Mouse (Mus musculus): ENCODE measurements around the gene Aqp2. TPM values are rescaled to one million over a fixed set of nuclear protein-coding genes. Genes with fewer than 3 reads are reported as not detected.

The Aqp2 gene
- polyA plus RNA-seq, 1 experiment = not detected

- no peak overlapping the region for H3K4me3 ChIP-seq (replicated peaks; ENCODE audit: control insufficient read depth, low read depth, low read length)
- H3K27ac ChIP-seq (ENCODE audit: control insufficient read depth, insufficient read depth, low read depth, low read length, poor library complexity) = no peak overlapping the region
- WGBS = 52% methylated on average over 2 of the region's 2 CpGs
- TF ChIP-seq CTCF (IDR thresholded peaks at IDR 0.05; ENCODE audit: control insufficient read depth, insufficient read depth, low read length) (no peak), POLR2A (IDR thresholded peaks at IDR 0.05; ENCODE audit: borderline replicate concordance, control insufficient read depth, low read depth, low read length) (no peak)
- H3K4me1 ChIP-seq (ENCODE audit: control insufficient read depth, insufficient read depth, low read length) = no peaks in the 10 kb centered on the region
These were observed 29.0 kb upstream of the Aqp2 start for GRCm38 (mm10) chr15:99549901-99550300.

GRCm38 (mm10) chr15:99553767-99554166 is 25.1 kb upstream of the Aqp2 start:
- 80% methylated on average over 6 of the region's 6 CpGs for WGBS
- TF ChIP-seq CTCF (IDR thresholded peaks at IDR 0.05; ENCODE audit: control insufficient read depth, insufficient read depth, low read length) (no peak), POLR2A (IDR thresholded peaks at IDR 0.05; ENCODE audit: borderline replicate concordance, control insufficient read depth, low read depth, low read length) (no peak)
- no peaks in the 10 kb centered on the region for H3K4me1 ChIP-seq (ENCODE audit: control insufficient read depth, insufficient read depth, low read length)
- no peak overlapping the region for H3K27ac ChIP-seq (ENCODE audit: control insufficient read depth, insufficient read depth, low read depth, low read length, poor library complexity)
- no peak overlapping the region for H3K4me3 ChIP-seq (replicated peaks; ENCODE audit: control insufficient read depth, low read depth, low read length)

GRCm38 (mm10) chr15:99558947-99559346 is 19.9 kb upstream of the Aqp2 start:
- TF ChIP-seq POLR2A (IDR thresholded peaks at IDR 0.05; ENCODE audit: borderline replicate concordance, control insufficient read depth, low read depth, low read length) = no peak
- Histone ChIP-seq H3K27ac (ENCODE audit: control insufficient read depth, insufficient read depth, low read depth, low read length, poor library complexity) (no peak overlapping the region), H3K4me1 (ENCODE audit: control insufficient read depth, insufficient read depth, low read length) (no peaks in the 10 kb centered on the region), H3K4me3 (replicated peaks; ENCODE audit: control insufficient read depth, low read depth, low read length) (no peak overlapping the region)
- WGBS = 67% methylated on average over 1 of the region's 1 CpGs

GRCm38 (mm10) chr15:99560246-99560645 is 18.6 kb upstream of the Aqp2 start:
- 74% methylated on average over 10 of the region's 10 CpGs for WGBS
- no peak for TF ChIP-seq CTCF (IDR thresholded peaks at IDR 0.05; ENCODE audit: control insufficient read depth, insufficient read depth, low read length)
- no peak for TF ChIP-seq POLR2A (IDR thresholded peaks at IDR 0.05; ENCODE audit: borderline replicate concordance, control insufficient read depth, low read depth, low read length)
- no peak overlapping the region for H3K27ac ChIP-seq (ENCODE audit: control insufficient read depth, insufficient read depth, low read depth, low read length, poor library complexity)
- no peak overlapping the region for H3K4me3 ChIP-seq (replicated peaks; ENCODE audit: control insufficient read depth, low read depth, low read length)
- no peaks in the 10 kb centered on the region for H3K4me1 ChIP-seq (ENCODE audit: control insufficient read depth, insufficient read depth, low read length)

GRCm38 (mm10) chr15:99567371-99567770 is 11.5 kb upstream of the Aqp2 start:
- TF ChIP-seq POLR2A (IDR thresholded peaks at IDR 0.05; ENCODE audit: borderline replicate concordance, control insufficient read depth, low read depth, low read length) = no peak
- no peak for TF ChIP-seq CTCF (IDR thresholded peaks at IDR 0.05; ENCODE audit: control insufficient read depth, insufficient read depth, low read length)
- 82% methylated on average over 4 of the region's 4 CpGs for WGBS
- no peak overlapping the region for H3K27ac ChIP-seq (ENCODE audit: control insufficient read depth, insufficient read depth, low read depth, low read length, poor library complexity)
- no peaks in the 10 kb centered on the region for H3K4me1 ChIP-seq (ENCODE audit: control insufficient read depth, insufficient read depth, low read length)
- no peak overlapping the region for H3K4me3 ChIP-seq (replicated peaks; ENCODE audit: control insufficient read depth, low read depth, low read length)

GRCm38 (mm10) chr15:99568682-99569081 is 10.2 kb upstream of the Aqp2 start:
- H3K4me1 ChIP-seq (ENCODE audit: control insufficient read depth, insufficient read depth, low read length) = no peaks in the 10 kb centered on the region
- no peak overlapping the region for H3K4me3 ChIP-seq (replicated peaks; ENCODE audit: control insufficient read depth, low read depth, low read length)
- no peak overlapping the region for H3K27ac ChIP-seq (ENCODE audit: control insufficient read depth, insufficient read depth, low read depth, low read length, poor library complexity)
- 70% methylated on average over 6 of the region's 6 CpGs for WGBS
- TF ChIP-seq CTCF (IDR thresholded peaks at IDR 0.05; ENCODE audit: control insufficient read depth, insufficient read depth, low read length) = no peak

GRCm38 (mm10) chr15:99569123-99569522 is 9.7 kb upstream of the Aqp2 start:
- TF ChIP-seq POLR2A (IDR thresholded peaks at IDR 0.05; ENCODE audit: borderline replicate concordance, control insufficient read depth, low read depth, low read length) = no peak
- no peak for TF ChIP-seq CTCF (IDR thresholded peaks at IDR 0.05; ENCODE audit: control insufficient read depth, insufficient read depth, low read length)
- no peak overlapping the region for H3K27ac ChIP-seq (ENCODE audit: control insufficient read depth, insufficient read depth, low read depth, low read length, poor library complexity)
- WGBS = 74% methylated on average over 10 of the region's 10 CpGs
- H3K4me3 ChIP-seq (replicated peaks; ENCODE audit: control insufficient read depth, low read depth, low read length) = no peak overlapping the region
- H3K4me1 ChIP-seq (ENCODE audit: control insufficient read depth, insufficient read depth, low read length) = no peaks in the 10 kb centered on the region

GRCm38 (mm10) chr15:99583463-99584344 is 4.8 kb downstream of the Aqp2 start:
- WGBS = 3% methylated on average over 54 of the region's 54 CpGs
- Histone ChIP-seq H3K4me3 (replicated peaks; ENCODE audit: control insufficient read depth, low read depth, low read length) (no peak overlapping the region), H3K27ac (ENCODE audit: control insufficient read depth, insufficient read depth, low read depth, low read length, poor library complexity) (no peak overlapping the region), H3K4me1 (ENCODE audit: control insufficient read depth, insufficient read depth, low read length) (no peaks in the 10 kb centered on the region)
- TF ChIP-seq CTCF (IDR thresholded peaks at IDR 0.05; ENCODE audit: control insufficient read depth, insufficient read depth, low read length) = no peak
- TF ChIP-seq POLR2A (IDR thresholded peaks at IDR 0.05; ENCODE audit: borderline replicate concordance, control insufficient read depth, low read depth, low read length) = no peak

Measured in bone marrow, adult 2 months (tissue).